Mouse (Mus musculus): ENCODE results near the gene Gm9844. TPM values are rescaled to one million over a fixed set of nuclear protein-coding genes. Genes with fewer than 3 reads are reported as not detected.

The Gm9844 gene
- total RNA-seq (2012; rRNA removed) (1.3 and 1.4 TPM in 2 replicates), total RNA-seq (2014; rRNA removed) (19.9 and 25.1 TPM in 2 replicates), polyA plus RNA-seq (2012; ENCODE audit: insufficient read length, low read depth) (4.7 and 10.2 TPM in 2 replicates)

- no peak within 1 kb of the TSS for H3K27ac ChIP-seq (ENCODE audit: insufficient read depth, low read depth)
- DNase-seq (ENCODE audit: extremely low read depth) = no peak
- in situ Hi-C loops (cut with MboI; ENCODE audit: low pct_ligation_motif_present, low pct_unique_long_range_greater_than_20kb, low sequenced_read_pairs) (no loop called here), dilution Hi-C loops (cut with MboI; ENCODE audit: extremely low pct_ligation_motif_present, extremely low pct_unique_long_range_greater_than_20kb, low sequenced_read_pairs) (no loop called here)
- no peak within 1 kb of the TSS for H3K9ac ChIP-seq (ENCODE audit: insufficient read depth, low read depth)
- TF ChIP-seq USF1 (IDR thresholded peaks at IDR 0.05; ENCODE audit: low read depth, low read length) = no peak
- TF ChIP-seq ETS1 (conservative IDR thresholded peaks at IDR 0.05; ENCODE audit: low read depth, low read length) = no peak
- no peak for TF ChIP-seq MYC (IDR thresholded peaks at IDR 0.05; ENCODE audit: low read depth, low read length)
- no peak for TF ChIP-seq ZKSCAN1 (IDR thresholded peaks at IDR 0.05; ENCODE audit: borderline replicate concordance, low read depth, low read length)
- no peak for TF ChIP-seq BHLHE40 (IDR thresholded peaks at IDR 0.05; ENCODE audit: low read depth, low read length)
- no peak for TF ChIP-seq E2F4 (IDR thresholded peaks at IDR 0.05; ENCODE audit: insufficient replicate concordance, low read depth, low read length)
- no peak for TF ChIP-seq ZNF384 (IDR thresholded peaks at IDR 0.05; ENCODE audit: low read depth, low read length)
- no peak for TF ChIP-seq NRF1 (IDR thresholded peaks at IDR 0.05; ENCODE audit: low read depth, low read length)
- TF ChIP-seq RCOR1 (conservative IDR thresholded peaks at IDR 0.05; ENCODE audit: low read depth, low read length) = no peak
- no peak for TF ChIP-seq MAX (IDR thresholded peaks at IDR 0.05; ENCODE audit: low read length)
- TF ChIP-seq ZMIZ1 (IDR thresholded peaks at IDR 0.05; ENCODE audit: low read depth, low read length) = no peak
- no peak for TF ChIP-seq ZC3H11A (IDR thresholded peaks at IDR 0.05; ENCODE audit: low read depth, low read length)
- H3K27me3 ChIP-seq (replicated peaks) = peaks cover 19% of the 10 kb centered on the region
- H3K4me1 ChIP-seq (ENCODE audit: control insufficient read depth in 1 of 2, insufficient read depth in 2 of 2) = peaks cover 0 to 7% of the 10 kb centered on the region in 2 experiments; a peak in 2 of 4 replicates
- H3K79me2 ChIP-seq (replicated peaks; ENCODE audit: control insufficient read depth, extremely low read depth, insufficient read depth, poor library complexity, severe bottlenecking) = no peaks in the 10 kb centered on the region
- no peak within 1 kb of the TSS for H3K4me2 ChIP-seq (ENCODE audit: insufficient read depth, low read depth, poor library complexity, severe bottlenecking)
- H3K4me3 ChIP-seq (replicated peaks in 1 of 3; ENCODE audit: low read depth in 2 of 3, low read length in 2 of 3, poor library complexity in 1 of 3) = no peak within 1 kb of the TSS
- peaks cover 2% of the 10 kb centered on the region for H3K9me3 ChIP-seq (replicated peaks; ENCODE audit: low read length)
- no peaks in the 10 kb centered on the region for H3K36me3 ChIP-seq (replicated peaks in 1 of 2; ENCODE audit: control insufficient read depth in 1 of 2, insufficient read depth in 1 of 2, low read length in 1 of 2)
Observed at GRCm38 (mm10) chr7:24861913-24862312, at the start of gene Gm9844. Gene Gm9844 (plus strand): TSS chr7:24862213.

DNA sequence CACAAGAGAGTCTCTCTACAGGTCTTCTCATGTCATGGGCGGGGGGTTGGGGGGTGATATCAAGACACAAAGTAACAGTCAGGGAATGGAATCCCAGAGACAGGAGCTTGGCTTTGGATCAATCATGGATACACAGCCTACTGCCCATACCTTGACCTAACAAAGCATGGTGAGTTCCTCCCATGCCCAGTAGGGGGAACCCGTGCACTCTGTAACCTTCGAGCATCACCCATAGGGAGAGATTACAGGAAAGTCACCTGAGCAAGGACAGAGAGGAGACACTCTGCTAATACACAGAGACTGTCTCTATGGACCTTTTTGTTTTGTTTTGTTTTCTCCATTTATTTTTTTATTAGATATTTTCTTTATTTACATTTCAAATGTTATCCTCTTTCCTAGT, 44.5 kb upstream of the Gm9844 start:
- no peak overlapping the region for H3K27ac ChIP-seq (ENCODE audit: insufficient read depth, low read depth)
- no peaks in the 10 kb centered on the region for H3K79me2 ChIP-seq (replicated peaks; ENCODE audit: control insufficient read depth, extremely low read depth, insufficient read depth, poor library complexity, severe bottlenecking)
- H3K4me3 ChIP-seq (replicated peaks in 1 of 3; ENCODE audit: low read depth in 2 of 3, low read length in 2 of 3, poor library complexity in 1 of 3) = no peak overlapping the region
- H3K9ac ChIP-seq (ENCODE audit: insufficient read depth, low read depth) = no peak overlapping the region
- DNase-seq (ENCODE audit: extremely low read depth) = peak; percentile 78
- no peaks in the 10 kb centered on the region for H3K9me3 ChIP-seq (replicated peaks; ENCODE audit: low read length)
- peaks cover 0 to 5% of the 10 kb centered on the region in 2 experiments; a peak in 2 of 4 replicates for H3K4me1 ChIP-seq (ENCODE audit: control insufficient read depth in 1 of 2, insufficient read depth in 2 of 2)
- no peaks in the 10 kb centered on the region for H3K27me3 ChIP-seq (replicated peaks)
- H3K36me3 ChIP-seq (replicated peaks in 1 of 2; ENCODE audit: control insufficient read depth in 1 of 2, insufficient read depth in 1 of 2, low read length in 1 of 2) = no peaks in the 10 kb centered on the region
- dilution Hi-C loops (cut with MboI; ENCODE audit: extremely low pct_ligation_motif_present, extremely low pct_unique_long_range_greater_than_20kb, low sequenced_read_pairs) = no loop called here
- in situ Hi-C loops (cut with MboI; ENCODE audit: low pct_ligation_motif_present, low pct_unique_long_range_greater_than_20kb, low sequenced_read_pairs) = no loop called here
- H3K4me2 ChIP-seq (ENCODE audit: insufficient read depth, low read depth, poor library complexity, severe bottlenecking) = no peak overlapping the region
- TF ChIP-seq MXI1 (IDR thresholded peaks at IDR 0.05; ENCODE audit: low read depth, low read length) = no peak
- no peak for TF ChIP-seq HCFC1 (IDR thresholded peaks at IDR 0.05; ENCODE audit: low read depth, low read length)
- no peak for TF ChIP-seq E2F4 (IDR thresholded peaks at IDR 0.05; ENCODE audit: insufficient replicate concordance, low read depth, low read length)
- TF ChIP-seq TBP (conservative IDR thresholded peaks at IDR 0.05; ENCODE audit: low read depth, low read length) = no peak
- TF ChIP-seq MEF2A (IDR thresholded peaks at IDR 0.05; ENCODE audit: borderline replicate concordance, low read depth, low read length) = no peak
- no peak for TF ChIP-seq JUN (IDR thresholded peaks at IDR 0.05; ENCODE audit: insufficient read depth, low read depth, low read length)
- TF ChIP-seq KAT2A (IDR thresholded peaks at IDR 0.05; ENCODE audit: insufficient replicate concordance, low read length) = no peak
- no peak for TF ChIP-seq SIN3A (IDR thresholded peaks at IDR 0.05; ENCODE audit: low read length)
- no peak for TF ChIP-seq TCF12 (IDR thresholded peaks at IDR 0.05; ENCODE audit: low read depth, low read length)
- peak; percentile 33; the same call in 1 of the 2 replicates for TF ChIP-seq IRF4 (IDR thresholded peaks at IDR 0.05; ENCODE audit: low read depth, low read length)
- TF ChIP-seq MYC (IDR thresholded peaks at IDR 0.05; ENCODE audit: low read depth, low read length) = peak; percentile 52; the same call in 1 of the 2 replicates
- no peak for TF ChIP-seq NRF1 (IDR thresholded peaks at IDR 0.05; ENCODE audit: low read depth, low read length)
- TF ChIP-seq ZKSCAN1 (IDR thresholded peaks at IDR 0.05; ENCODE audit: borderline replicate concordance, low read depth, low read length) = no peak
- TF ChIP-seq UBTF (IDR thresholded peaks at IDR 0.05; ENCODE audit: low read depth, low read length) = no peak
- no peak for TF ChIP-seq ZMIZ1 (IDR thresholded peaks at IDR 0.05; ENCODE audit: low read depth, low read length)
- TF ChIP-seq JUND (conservative IDR thresholded peaks at IDR 0.05; ENCODE audit: low read depth, low read length) = 0 out of 2 replicates have a peak, but pooled peaks have one; percentile 28
- TF ChIP-seq CTCF (conservative IDR thresholded peaks at IDR 0.05 in 1 of 2, IDR thresholded peaks at IDR 0.05 in 1 of 2; ENCODE audit: low read depth in 2 of 2, low read length in 2 of 2) = peak; percentile 81 to 95
- TF ChIP-seq CHD1 (IDR thresholded peaks at IDR 0.05; ENCODE audit: low read depth, low read length) = no peak
- no peak for TF ChIP-seq EP300 (IDR thresholded peaks at IDR 0.05; ENCODE audit: low read length)
- TF ChIP-seq USF1 (IDR thresholded peaks at IDR 0.05; ENCODE audit: low read depth, low read length) = no peak; the same call in 1 of the 2 replicates
- TF ChIP-seq GABPA (IDR thresholded peaks at IDR 0.05; ENCODE audit: insufficient replicate concordance, low read depth, low read length) = no peak
- TF ChIP-seq CHD2 (IDR thresholded peaks at IDR 0.05; ENCODE audit: low read length) = no peak
- peak; percentile 78 for TF ChIP-seq BHLHE40 (IDR thresholded peaks at IDR 0.05; ENCODE audit: low read depth, low read length)
- no peak for TF ChIP-seq MAFK (IDR thresholded peaks at IDR 0.05; ENCODE audit: insufficient replicate concordance, low read length)
- TF ChIP-seq NELFE (IDR thresholded peaks at IDR 0.05; ENCODE audit: low read depth, low read length) = peak; percentile 47; the same call in 1 of the 2 replicates
- TF ChIP-seq POLR2A (IDR thresholded peaks at IDR 0.05; ENCODE audit: low read depth, low read length) = no peak
- no peak for TF ChIP-seq USF2 (conservative IDR thresholded peaks at IDR 0.05; ENCODE audit: low read depth, low read length)
